Mouse (Mus musculus) layer of hippocampus, postnatal 14 days (tissue): ENCODE data around the gene Sap30. TPM values are rescaled to one million over a fixed set of nuclear protein-coding genes. Genes with fewer than 3 reads are reported as not detected.
"Not testable (repeated sequence)": the region's sequence is repeated elsewhere in the genome, so short reads cannot be mapped to it uniquely, and the experiment has no call there.

ENCODE experiments used
- DNase-seq, 2 experiments: peaks; one replicate each; pipeline ENCODE4 v3.0.0; 2021 to 2022; ENCODE audit warnings: low spot score in 2 of 2, mixed read lengths in 1 of 2
- total RNA-seq, 2 experiments: library from RNA; stranded (reverse); gene quantifications; 2 replicates each; pipeline ENCODE4 v1.2.3; 2021

The Sap30 gene
- total RNA-seq, 2 experiments from 2014 or later, result 9.0 to 13.7 TPM

- peak; percentile 40 to 44 for DNase-seq
These were observed 11.3 kb upstream of the Sap30 start for GRCm38 (mm10) chr8:57498847-57499511.

- DNase-seq, result no peak
These were observed 10.8 kb upstream of the Sap30 start for GRCm38 (mm10) chr8:57498494-57498846.

GRCm38 (mm10) chr8:57491873-57492272, 4.2 kb upstream of the Sap30 start:
- DNase-seq, result no peak

- no peak for DNase-seq
These were observed 2.2 kb upstream of the Sap30 start for GRCm38 (mm10) chr8:57489896-57490295.

GRCm38 (mm10) chr8:57489366-57489765, 1.7 kb upstream of the Sap30 start:
- no peak for DNase-seq

GRCm38 (mm10) chr8:57488312-57488765, 679 bp upstream of the Sap30 start:
- DNase-seq, result peak; percentile 43 to 52

GRCm38 (mm10) chr8:57486491-57487440, 894 bp downstream of the Sap30 start:
- DNase-seq, result peak; percentile 29 to 66

GRCm38 (mm10) chr8:57480606-57481005, 7.1 kb downstream of the Sap30 start:
- no peak for DNase-seq

GRCm38 (mm10) chr8:57479700-57480099, 8.0 kb downstream of the Sap30 start:
- DNase-seq, result no peak

GRCm38 (mm10) chr8:57478406-57478805, 9.3 kb downstream of the Sap30 start:
- DNase-seq, result no peak

GRCm38 (mm10) chr8:57473751-57474150, 13.9 kb downstream of the Sap30 start:
- no peak for DNase-seq

GRCm38 (mm10) chr8:57470863-57471262, 16.8 kb downstream of the Sap30 start:
- no peak for DNase-seq

- DNase-seq, result no peak
These were observed 19.0 kb downstream of the Sap30 start for GRCm38 (mm10) chr8:57468624-57469023.

GRCm38 (mm10) chr8:57463757-57464156, 23.9 kb downstream of the Sap30 start:
- no peak for DNase-seq

- no peak for DNase-seq
These were observed 24.8 kb downstream of the Sap30 start for GRCm38 (mm10) chr8:57462839-57463238.

- no peak for DNase-seq
These were observed 29.7 kb downstream of the Sap30 start for GRCm38 (mm10) chr8:57457942-57458341.

- peak in 1 of 2 experiments; percentile 75 for DNase-seq
These were observed 30.5 kb downstream of the Sap30 start for GRCm38 (mm10) chr8:57457152-57457551.

GRCm38 (mm10) chr8:57455765-57456164, 31.9 kb downstream of the Sap30 start, which contains the start of gene Scrg1:
Gene Scrg1 (plus strand): TSS chr8:57455923.
- peak in 1 of 2 experiments; percentile 55 for DNase-seq

- DNase-seq, result no peak
These were observed 34.3 kb downstream of the Sap30 start for GRCm38 (mm10) chr8:57453361-57453760.

GRCm38 (mm10) chr8:57451896-57452295, 35.8 kb downstream of the Sap30 start:
- DNase-seq, result no peak

- no peak for DNase-seq
These were observed 36.9 kb downstream of the Sap30 start for GRCm38 (mm10) chr8:57450726-57451125.

- not testable (repeated sequence) for DNase-seq
These were observed 41.8 kb downstream of the Sap30 start for GRCm38 (mm10) chr8:57445901-57446300.
